Mouse (Mus musculus) frontal cortex, adult (tissue): Measurements from ENCODE around the gene Cd69.

ENCODE experiments used
- ATAC-seq: cut with Nextera tagmentation; 2 replicates; pipeline ENCODE4 v1.9.2; 2017; ENCODE audit warnings: mild to moderate bottlenecking, moderate library complexity, mixed read lengths; ENCODE audit not compliant: low TSS enrichment

The Cd69 gene

DNA sequence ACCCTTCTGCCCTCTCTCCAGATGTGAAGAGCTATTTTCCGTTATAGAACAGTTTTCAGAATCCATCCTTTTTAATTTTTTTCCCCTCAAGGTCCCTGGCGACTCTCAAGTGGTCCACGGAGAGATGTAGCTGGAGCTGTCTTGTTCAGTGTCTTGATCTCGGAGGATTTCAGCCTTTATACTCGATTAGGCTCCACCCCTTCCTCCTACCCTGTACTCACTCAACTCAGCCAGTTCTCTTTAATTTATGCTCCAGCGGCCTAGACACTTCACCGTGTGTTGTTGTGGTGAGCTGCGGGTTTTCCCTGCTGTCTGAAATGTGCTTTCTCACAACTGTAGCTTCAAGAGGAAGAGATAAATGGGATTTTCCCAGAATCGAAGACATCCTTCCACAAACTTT, at the start of gene Cd69:
Gene Cd69, minus strand, starts transcription at position 217 of the 400 bp plus-strand sequence.
- no peak for ATAC-seq

DNA sequence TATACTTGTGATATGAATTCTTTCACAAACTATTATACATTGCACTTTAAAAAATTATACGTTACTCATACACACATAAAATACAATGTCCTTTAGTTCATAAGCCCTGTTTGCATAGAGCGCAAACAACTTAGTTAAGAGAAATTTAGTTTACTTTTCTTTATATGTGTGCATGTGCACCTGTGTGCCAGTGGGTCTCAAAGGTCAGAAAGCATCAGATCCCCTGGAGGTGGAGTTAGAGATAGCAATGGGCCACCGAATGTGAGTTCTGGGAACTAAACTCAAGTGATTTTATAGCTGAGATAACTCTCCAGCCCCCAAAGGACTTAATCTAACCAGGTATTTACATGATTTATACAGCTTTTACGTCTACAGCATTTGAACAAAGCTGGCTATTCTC, 44.1 kb upstream of the Cd69 start:
- no peak for ATAC-seq

DNA sequence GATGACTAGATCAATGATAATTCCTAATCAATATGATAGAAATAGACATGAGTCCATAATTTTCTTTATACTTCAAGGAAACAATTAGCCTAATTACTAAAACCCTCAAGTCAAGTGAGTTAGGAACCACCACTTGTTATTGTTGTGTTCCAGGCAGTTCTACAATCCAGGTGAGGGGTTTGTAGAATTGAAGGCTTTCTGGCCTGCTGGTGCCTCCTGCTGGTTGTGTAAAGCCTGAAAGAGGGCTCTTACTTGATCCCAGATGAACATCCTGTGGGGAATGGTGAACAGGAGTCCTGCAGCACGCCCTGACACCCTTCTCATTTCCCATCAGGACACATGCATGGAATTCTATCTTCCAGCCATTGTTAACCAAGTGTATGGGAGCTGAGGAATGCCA, 43.2 kb upstream of the Cd69 start:
- no peak for ATAC-seq

DNA sequence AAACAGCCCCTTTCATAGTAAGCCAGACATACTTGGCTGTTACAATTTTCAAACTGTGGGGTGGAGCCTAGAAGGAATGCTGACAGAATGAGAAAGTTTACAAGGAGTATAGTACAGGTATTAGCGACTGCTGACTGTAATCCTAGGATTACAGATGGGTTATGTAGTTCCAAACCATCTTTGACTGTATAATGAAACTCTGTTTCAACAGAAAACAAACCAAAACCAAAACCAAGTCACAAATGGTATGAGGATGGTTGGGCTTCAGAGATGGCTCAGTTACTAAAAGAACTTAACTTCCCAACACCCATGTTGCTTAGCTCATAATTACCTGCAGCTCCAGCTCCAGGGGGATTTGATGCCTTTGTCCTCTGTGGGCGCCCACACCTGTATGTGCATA, 41.2 kb upstream of the Cd69 start:
- no peak for ATAC-seq

DNA sequence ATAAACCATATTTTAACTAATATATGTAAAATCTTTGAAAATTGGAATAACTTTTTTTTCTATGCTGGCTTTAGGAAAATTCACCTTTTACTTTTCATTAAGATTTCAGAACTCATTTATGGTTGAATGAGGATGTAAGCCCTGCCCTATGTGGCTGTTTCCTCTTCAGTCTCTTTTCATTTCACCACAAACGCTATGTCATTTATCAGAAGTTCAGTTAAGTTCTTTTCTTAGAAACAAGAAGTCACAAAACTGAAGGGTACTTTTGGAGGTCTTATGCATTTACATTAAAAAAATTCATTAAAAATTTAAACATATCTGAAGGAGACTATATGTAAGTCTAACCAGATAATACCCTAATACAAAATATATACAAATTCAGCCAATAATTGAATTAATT, 40.5 kb upstream of the Cd69 start:
- no peak for ATAC-seq

DNA sequence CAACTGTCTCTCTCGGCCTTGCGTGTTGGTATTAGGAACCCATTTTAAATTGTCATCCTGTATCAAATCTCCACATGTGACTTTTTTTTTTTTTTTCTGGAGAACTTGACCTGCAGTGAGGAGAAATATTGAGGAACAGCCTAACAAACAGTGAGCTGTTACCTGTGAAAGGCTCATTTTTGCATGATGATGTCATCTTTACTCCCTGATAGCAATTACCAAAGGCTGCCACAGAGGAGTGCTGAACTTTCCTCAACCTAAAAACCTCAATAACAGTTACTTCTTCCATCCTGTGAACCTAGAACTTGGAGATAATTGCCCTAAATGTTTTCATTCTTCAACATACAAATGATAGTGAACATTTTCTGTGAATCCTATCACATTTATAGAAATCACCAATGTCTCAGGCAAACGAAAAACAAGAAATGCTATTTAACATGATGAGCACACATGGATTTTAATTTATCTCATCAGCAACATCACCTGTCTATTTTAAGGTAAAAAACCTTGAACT, 39.5 kb upstream of the Cd69 start:
- ATAC-seq: no peak

DNA sequence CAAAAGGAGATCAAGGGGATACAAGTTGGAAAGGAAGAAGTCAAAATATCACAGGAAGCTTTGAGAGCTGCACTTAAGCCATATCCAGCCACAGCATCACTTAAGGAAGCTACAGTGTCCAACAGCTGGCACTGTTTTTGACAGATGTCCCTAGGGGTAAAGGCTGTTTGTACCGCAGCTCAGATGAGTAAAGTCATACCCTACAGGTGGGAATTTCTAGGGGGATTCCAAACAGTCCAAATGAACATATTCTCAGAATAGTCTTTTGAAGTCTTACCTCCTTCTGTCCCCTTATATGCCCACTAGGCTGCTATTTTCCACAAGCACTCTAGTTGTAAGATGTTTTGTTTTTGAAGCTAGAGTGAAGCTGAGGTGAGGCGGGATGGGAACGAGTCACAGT, 37.3 kb upstream of the Cd69 start:
- ATAC-seq: no peak

DNA sequence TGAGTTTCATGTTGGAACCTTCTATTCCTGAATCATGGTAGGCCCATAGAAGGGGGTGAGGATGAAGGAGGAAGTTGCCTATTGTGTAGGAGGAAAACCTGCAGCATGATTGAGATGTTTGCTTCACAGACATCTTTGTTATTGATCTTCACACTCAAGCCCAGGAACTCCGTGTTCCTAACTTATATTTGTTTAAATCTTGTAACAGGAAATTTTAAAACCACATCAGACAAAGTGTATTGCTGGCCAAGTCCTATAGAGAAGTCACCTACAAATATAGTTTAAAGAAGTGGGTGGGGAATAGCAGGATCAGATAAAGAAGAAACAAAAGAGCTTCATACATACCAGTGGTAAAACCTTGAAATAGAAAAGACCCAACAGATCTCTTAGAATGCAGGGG, 28.9 kb upstream of the Cd69 start:
- ATAC-seq: no peak

DNA sequence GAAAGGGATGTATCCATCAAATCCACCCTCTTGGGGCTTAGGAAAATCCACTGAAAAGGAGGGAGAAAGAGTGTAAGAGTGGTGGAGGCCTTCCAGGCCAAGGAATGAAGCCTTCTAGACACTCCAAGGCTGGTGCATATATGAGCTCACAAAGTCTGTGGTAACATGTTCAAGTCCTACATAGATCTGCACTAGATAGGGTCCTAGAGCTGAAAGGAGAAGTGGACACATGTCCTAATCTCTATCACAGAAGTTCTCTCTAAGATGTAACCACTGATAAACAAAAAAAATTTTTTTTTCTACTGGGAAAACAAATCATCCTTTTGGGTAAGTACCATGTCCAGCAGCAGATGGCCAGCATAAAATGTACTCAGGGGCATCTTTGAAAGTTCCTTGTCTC, 13.5 kb upstream of the Cd69 start:
- no peak for ATAC-seq

DNA sequence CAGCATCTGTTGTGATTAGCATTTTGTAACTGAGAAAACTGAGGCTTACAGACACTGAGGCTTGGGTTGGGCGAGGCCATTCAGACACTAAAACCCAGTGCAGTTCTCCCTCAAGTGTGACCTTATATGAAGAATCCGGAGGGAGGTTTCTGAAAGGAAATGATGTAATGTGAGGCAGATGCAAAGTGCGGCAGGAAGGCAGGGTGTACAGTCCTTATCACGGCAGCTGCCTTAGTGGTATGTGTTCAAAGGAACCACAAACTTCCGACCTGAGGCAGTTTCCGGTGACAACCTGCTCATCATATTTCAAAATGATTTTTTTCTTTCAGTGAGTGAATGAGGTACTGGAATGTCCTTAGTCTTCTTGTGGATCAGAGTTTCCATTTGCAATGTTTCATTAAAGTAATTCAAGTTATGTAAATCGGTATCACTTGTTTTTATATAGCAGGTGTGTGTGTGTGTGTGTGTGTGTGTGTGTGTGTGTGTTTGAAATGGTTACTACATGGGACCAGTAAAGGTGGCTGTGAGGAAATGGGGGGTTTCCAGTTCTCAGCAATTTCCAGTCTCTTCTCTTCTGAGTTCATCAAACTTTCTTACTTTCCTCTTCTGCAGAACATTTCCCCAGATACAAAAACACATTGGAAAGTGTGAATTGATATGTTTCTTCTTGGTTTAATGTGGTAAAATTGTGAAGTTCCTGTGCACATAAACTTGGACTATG, 9.3 kb upstream of the Cd69 start:
- ATAC-seq: no peak

DNA sequence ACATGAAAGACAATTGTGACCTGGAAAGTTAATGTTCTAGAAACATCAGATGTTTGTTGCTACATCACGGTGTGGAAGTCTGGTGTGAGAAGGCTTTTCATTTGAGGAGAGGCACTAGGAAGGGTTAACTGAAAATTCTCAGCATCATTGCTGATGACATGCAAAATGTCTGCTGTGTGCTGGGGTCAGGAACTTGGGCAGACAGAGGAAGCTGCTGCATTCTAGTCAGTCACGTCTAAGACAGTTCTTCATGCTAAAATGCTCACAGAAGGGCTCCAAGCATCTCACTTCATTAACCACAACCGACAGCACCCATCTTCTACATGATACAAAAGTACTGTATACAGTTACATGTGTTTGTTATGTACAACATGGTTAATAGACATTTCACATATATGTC, 8.0 kb upstream of the Cd69 start:
- no peak for ATAC-seq

DNA sequence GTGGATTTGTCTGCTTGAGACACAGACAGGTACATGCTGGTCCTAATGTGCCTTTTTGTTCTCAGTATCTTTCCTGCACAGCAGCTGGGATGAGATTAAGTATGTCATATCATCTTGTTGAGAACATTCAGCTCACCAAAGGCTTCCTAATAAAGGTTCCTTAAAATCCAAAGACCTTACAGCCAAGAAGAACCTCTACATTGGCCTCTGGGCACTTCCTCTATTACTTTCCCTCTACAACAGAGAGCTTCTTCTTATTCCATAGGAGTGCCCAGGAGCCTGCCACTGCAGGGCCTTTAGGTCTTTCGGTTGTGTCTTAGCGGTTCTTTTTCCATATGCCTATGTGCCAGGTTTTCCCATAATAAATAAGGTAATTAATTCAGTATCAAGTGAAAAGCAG, 1.2 kb upstream of the Cd69 start:
- ATAC-seq: no peak

DNA sequence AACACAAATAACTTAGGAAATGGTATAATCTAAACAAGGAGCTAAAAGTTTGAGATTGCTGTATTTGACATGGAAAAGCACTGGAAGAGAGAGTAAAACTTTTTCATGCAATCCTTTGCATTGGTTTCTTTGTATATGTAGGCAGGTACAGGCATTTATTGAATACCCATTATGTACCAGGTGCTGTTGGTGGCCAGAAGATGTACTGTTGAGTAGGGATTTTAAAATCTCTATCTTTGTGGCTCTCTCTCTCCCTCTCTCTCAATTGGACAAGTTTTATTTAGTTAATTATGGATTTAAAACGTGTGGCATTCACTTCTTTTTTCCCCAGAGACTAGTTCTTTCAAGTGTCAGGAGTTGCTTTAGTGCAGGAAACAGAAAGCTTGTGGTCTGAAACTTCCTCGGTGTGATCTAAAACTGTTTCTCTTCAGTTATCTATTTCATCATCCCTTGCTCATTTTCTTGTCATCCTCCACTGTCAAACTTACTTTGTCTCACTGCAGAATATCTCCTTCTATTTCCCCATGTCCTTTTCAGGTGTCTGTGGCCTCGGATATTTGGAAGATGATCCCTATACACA, 478 bp upstream of the Cd69 start:
- no peak for ATAC-seq

DNA sequence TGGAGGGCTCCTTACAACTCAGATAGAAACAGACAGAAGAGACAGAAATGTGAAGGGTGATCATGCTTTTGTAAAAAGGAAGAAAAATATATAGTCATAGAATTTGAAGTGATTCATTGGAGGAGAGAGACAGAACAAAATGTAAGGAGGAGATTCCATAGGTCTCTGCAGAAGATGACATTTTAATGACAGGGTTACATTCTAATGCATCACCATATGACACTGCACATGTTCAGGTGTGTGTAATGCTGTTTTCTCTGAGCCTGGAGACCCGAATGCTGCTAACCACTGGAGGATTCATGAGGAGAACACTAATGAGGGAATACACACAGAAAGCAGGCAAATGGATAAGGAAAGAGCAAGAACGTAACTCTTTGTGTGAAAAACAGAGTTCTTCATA, 760 bp downstream of the Cd69 start:
- ATAC-seq: no peak

DNA sequence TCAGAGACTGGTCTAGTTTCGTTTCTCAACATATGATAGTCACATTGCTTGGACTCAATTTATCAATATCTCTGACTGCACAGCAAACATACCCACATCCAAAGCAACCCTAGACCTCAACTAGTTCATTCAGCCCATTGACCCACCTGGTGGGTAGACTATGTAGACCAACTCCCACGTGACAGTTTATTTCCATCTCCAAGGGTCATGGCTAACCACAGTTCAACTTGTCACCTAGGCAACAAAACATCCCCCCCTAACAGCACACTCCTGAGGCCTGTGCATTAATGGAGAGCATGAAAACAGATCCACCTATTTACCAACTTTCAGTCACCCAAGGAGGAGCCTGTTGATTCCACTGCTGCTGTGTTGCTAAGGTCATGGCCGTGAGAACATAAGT, 1.6 kb downstream of the Cd69 start:
- ATAC-seq: no peak

DNA sequence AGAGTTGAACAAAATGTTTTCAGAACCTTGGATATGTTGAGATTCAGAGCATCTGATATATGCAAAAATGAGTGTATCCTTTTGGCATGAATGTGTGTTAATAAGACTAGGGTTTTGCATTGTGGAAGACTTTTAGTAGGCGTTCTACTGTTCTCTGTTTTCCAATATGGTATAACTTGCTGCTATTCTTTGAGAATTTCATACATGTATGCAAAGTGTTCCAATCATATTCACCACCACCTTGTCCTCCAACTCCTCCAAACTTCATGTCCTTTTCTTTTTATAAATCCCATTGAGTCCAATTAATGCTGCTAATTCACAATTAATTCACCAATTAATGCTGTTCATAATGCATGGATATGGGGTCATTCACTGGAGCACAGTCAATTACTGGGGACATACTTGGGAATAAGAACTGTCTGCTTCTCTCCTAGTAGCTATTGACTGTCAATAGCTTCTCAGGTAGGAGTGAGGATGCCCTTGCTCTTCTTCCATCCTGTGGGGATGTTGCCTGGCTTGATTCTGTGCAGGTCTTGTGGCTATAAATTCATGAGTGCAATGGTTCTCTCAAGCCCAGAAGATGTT, 8.7 kb downstream of the Cd69 start:
- ATAC-seq: no peak

DNA sequence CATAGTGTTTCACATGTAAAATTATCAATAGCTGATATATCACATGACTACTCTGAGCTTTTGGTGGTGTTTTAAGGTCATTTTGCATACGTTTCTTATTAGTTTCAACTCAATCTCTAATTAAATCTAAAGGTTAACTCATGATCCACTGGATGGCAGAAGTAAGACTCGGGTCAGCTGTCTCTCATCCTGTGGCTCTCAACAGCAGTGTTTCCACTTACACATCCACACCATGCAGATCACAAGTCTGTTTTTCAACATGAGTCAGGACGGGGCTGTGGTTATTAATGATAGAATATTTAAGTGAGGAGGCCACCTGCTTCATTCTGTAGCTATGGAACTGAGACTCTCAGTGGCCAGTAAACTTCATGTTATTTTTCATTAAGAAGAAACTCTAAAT, 9.4 kb downstream of the Cd69 start:
- ATAC-seq: no peak

DNA sequence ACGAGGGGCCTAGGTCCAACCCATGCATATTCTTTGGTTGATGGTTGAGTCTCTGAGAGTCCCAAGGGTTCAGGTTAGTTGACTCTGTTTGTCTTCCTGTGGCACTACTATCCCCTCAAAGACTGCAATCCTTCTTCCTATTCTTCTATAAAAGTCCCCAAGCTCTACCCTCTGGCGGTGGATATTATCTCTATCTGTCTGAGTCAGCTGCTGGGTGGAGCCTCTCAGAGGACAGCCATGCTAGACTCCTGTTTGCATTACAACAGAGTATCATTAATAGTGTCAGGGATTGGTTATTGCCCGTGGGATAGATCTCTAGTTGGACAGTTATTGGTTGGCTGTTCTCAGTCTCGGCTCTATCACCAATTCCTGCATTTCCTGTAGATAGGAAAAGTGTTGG, 14.3 kb downstream of the Cd69 start:
- no peak for ATAC-seq

DNA sequence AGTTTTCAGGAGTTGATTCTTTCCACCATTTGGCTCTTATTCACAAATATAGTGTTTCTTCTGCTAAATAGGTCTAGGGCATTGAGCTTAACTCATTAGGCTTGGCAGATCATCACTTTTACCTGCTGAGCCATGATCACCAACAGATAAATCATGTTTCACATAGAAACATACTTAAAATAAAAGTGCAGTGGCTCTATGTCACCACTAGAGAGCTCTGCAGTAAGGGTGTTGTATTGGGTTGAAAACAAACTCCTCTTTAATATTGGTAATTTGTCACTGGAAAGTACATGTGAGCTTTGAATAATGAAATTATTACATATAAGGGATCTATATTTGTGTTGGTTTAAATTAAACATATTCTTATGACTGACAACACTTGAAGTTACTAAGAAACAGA, 15.2 kb downstream of the Cd69 start:
- no peak for ATAC-seq

DNA sequence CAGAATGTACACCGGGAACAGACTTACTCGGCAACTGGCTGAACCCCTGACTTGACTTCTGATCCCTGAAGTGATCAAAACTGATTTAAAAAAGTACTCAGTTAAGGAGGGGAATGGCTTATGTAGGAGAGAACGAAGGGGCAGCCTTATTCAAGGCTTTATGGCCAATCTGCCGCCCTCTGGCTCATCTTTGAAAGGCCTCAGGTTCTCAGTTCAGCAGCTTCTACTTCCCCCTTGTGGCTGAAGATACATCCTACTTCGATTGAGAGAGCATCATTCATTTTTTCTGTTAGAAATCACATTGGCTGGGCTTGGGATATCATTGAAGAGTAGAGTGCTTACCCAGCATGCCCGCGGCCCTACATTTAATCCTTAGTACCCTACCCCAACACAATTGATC, 19.2 kb downstream of the Cd69 start:
- peak; percentile 77 for ATAC-seq

DNA sequence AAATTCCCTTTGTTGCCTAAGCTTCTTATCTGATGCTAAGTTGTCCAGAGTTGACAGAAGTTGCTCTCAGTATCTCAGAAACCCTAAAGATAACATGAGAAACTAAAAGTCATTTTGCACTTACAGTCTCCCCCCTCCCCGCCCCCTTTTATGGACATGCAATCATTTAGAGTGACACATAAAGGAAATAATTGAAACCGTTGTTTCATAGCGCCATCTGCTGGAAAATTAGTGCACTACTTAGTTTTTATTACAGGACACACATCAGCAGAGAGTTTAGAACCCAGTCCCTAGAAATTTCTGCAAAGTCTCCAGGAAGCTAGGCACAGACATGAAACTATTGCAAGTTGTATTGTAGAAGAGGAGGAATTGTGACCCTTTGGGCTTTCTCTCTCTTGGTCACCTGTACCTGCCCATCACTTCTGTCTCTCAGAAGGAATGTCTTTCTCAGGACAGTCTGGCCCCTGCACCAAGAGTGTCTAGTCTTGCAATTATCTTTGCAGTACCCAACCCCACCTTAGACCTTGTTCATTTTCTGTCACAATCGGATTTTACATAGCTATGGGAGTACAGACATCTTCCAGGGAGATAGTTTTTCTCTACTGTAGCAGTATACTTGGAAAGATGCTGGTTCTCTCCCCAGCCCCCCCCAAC, 20.2 kb downstream of the Cd69 start:
- ATAC-seq: peak; percentile 72

DNA sequence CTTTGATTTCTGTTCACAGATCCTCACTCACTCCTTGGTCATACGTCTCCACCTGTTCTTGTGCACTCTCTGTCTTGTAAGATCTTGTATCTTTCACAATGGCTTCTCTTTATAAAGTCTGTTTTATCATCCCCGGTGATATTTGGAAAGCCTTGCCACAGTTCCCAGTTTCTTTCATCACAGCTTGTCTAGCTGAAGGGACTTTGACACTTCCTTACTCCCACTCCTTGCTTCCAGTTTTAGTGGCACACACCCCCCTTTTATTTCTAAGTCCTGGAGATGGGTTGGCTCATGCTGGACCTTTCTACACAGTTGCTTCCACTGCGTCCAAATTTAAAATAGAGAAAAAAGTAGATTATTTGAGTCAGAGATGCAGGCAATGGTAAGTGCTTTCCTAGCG, 20.9 kb downstream of the Cd69 start:
- peak; percentile 81 for ATAC-seq

DNA sequence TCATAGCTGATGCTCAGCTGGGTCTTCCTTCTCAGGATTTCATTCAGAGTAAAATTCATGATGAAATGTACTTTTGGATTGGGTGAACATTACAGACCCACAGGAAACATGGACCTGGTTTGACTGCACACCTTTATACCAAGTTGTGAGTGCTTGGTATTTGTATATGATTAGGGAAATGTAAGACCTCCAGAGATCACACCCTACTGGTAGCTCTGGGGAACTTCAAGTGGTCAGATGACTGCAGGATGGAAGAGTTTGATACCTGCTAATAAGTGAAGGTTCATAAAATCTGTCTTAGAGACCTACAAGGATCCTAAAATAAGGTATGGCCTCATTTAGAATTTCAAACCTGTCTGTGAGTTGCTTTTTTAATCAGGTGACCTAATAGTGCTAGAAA, 27.0 kb downstream of the Cd69 start:
- no peak for ATAC-seq
